ENCODE assay signal across 23 mouse cellular contexts in genomic region chr15:99553767-99554166, GRCm38 (mm10). TPM values are rescaled to one million over a fixed set of nuclear protein-coding genes. Genes with fewer than 3 reads are reported as not detected.
A peak's percentile ranks its signal among the peaks of the same experiment; 100 is the strongest.
DNase-seq lines count a peak whose midpoint lies in the region; ATAC-seq and TF ChIP-seq lines count a peak whose summit lies in the region.
"Had no signal": no experiment of that assay in that cellular context is flagged by ENCODE, and none has a peak within 500 bp of the region (broad histone marks: within the 10 kb centered on the region; RNA-seq: fewer than 3 reads in every experiment).

No protein-coding gene starts in this region.

- H3K27ac ChIP-seq in lung, postnatal 0 days (ENCODE audit: low read length): no peak overlapping the region
- H3K27ac ChIP-seq in limb, embryonic 15.5 days: peak overlapping the region; percentile 71
- H3K27ac ChIP-seq in liver, embryonic 12.5 days: no peak overlapping the region
- H3K27ac ChIP-seq: midbrain, embryonic 13.5 days; neural tube, embryonic 13.5 days had no signal

- 39% methylated on average over 6 of the region's 6 CpGs for WGBS in lung, postnatal 0 days
- WGBS in limb, embryonic 15.5 days: 13% methylated on average over 6 of the region's 6 CpGs
- WGBS in liver, embryonic 12.5 days (ENCODE audit: insufficient replicate concordance): 70% methylated on average over 6 of the region's 6 CpGs

- peak; percentile 48 for DNase-seq in lung, postnatal 0 days (ENCODE audit: low spot score)
- DNase-seq in lung, postnatal 36 days: no peak
- DNase-seq in adipocyte (ENCODE audit: low spot score): peak; percentile 59
- DNase-seq in MN1 (ENCODE audit: low spot score): no peak
- no peak for DNase-seq in yolk sac, embryonic 10.5 days (ENCODE audit: low spot score)
- DNase-seq: adrenal gland, adult 8-10 months; cerebellum, postnatal 10 days; forebrain, postnatal 0 days; heart, postnatal 10 days; kidney, adult 11 months; kidney, postnatal 10 days; lung, adult 2 months; spleen, adult 18-20 months; thymus, adult 18-20 months had no signal

- no peak overlapping the region for H3K9ac ChIP-seq in lung, postnatal 0 days (replicated peaks; ENCODE audit: low read depth)
- no peak overlapping the region for H3K9ac ChIP-seq in limb, embryonic 15.5 days
- H3K9ac ChIP-seq in liver, embryonic 12.5 days: no peak overlapping the region
- H3K9ac ChIP-seq: forebrain, postnatal 0 days; midbrain, embryonic 13.5 days; neural tube, embryonic 13.5 days had no signal

- H3K4me3 ChIP-seq in lung, postnatal 0 days (ENCODE audit: low read depth, low read length): no peak overlapping the region
- no peak overlapping the region for H3K4me3 ChIP-seq in limb, embryonic 15.5 days
- H3K4me3 ChIP-seq in liver, embryonic 12.5 days: no peak overlapping the region
- H3K4me3 ChIP-seq: erythroblast, embryonic 14.5 days; midbrain, embryonic 13.5 days; neural tube, embryonic 13.5 days had no signal

- no peaks in the 10 kb centered on the region for H3K36me3 ChIP-seq in lung, postnatal 0 days (ENCODE audit: insufficient read depth, low read length)
- H3K36me3 ChIP-seq in limb, embryonic 15.5 days: no peaks in the 10 kb centered on the region
- no peaks in the 10 kb centered on the region for H3K36me3 ChIP-seq in liver, embryonic 12.5 days
- H3K36me3 ChIP-seq: midbrain, embryonic 13.5 days; neural tube, embryonic 13.5 days had no signal

- H3K4me1 ChIP-seq in lung, postnatal 0 days (ENCODE audit: insufficient read depth, low read depth, low read length): no peaks in the 10 kb centered on the region
- H3K4me1 ChIP-seq in limb, embryonic 15.5 days: peaks cover 15% of the 10 kb centered on the region
- H3K4me1 ChIP-seq in liver, embryonic 12.5 days: no peaks in the 10 kb centered on the region
- H3K4me1 ChIP-seq: midbrain, embryonic 13.5 days; neural tube, embryonic 13.5 days had no signal

- H3K4me2 ChIP-seq in lung, postnatal 0 days (replicated peaks; ENCODE audit: low read depth, low read length): no peak overlapping the region
- H3K4me2 ChIP-seq in limb, embryonic 15.5 days: no peak overlapping the region
- no peak overlapping the region for H3K4me2 ChIP-seq in liver, embryonic 12.5 days
- H3K4me2 ChIP-seq: heart, embryonic 11.5 days; liver, embryonic 11.5 days; midbrain, embryonic 13.5 days; neural tube, embryonic 13.5 days had no signal

- TF ChIP-seq EP300 in lung, postnatal 0 days (IDR thresholded peaks at IDR 0.05): no peak

- no peaks in the 10 kb centered on the region for H3K27me3 ChIP-seq in lung, postnatal 0 days (replicated peaks; ENCODE audit: insufficient read depth, low read length)
- H3K27me3 ChIP-seq in limb, embryonic 15.5 days: no peaks in the 10 kb centered on the region
- H3K27me3 ChIP-seq in liver, embryonic 12.5 days (replicated peaks): peaks cover 13% of the 10 kb centered on the region
- H3K27me3 ChIP-seq: neural tube, embryonic 13.5 days had no signal

- ATAC-seq in lung, postnatal 0 days: peak; percentile 46; the same call in 1 of the 2 replicates
- ATAC-seq in limb, embryonic 15.5 days (ENCODE audit: insufficient number of reproducible peaks, low FRiP score, low TSS enrichment, low read depth): peak; percentile 74
- ATAC-seq in liver, embryonic 12.5 days: no peak
- ATAC-seq: CD4-positive, CD25-positive, alpha-beta regulatory T cell, adult 4 months; forebrain, postnatal 0 days; midbrain, embryonic 13.5 days had no signal

- 0 out of 2 replicates have a peak, but pooled peaks have one; percentile 11 for TF ChIP-seq CTCF in lung, postnatal 0 days (IDR thresholded peaks at IDR 0.05)

- no peaks in the 10 kb centered on the region for H3K9me3 ChIP-seq in lung, postnatal 0 days (ENCODE audit: low read length)
- H3K9me3 ChIP-seq in limb, embryonic 15.5 days: no peaks in the 10 kb centered on the region
- H3K9me3 ChIP-seq in liver, embryonic 12.5 days (replicated peaks): no peaks in the 10 kb centered on the region
- H3K9me3 ChIP-seq: midbrain, embryonic 13.5 days; neural tube, embryonic 13.5 days had no signal

RNA-seq across cellular contexts. Expression of gene Aqp2, which starts 25.1 kb away (rescaled TPM):
- not detected in 2 replicates for polyA plus RNA-seq in lung, postnatal 0 days (2015; fragmentation: Nextera tagmentation; extraction: Ambion mirVana)
- polyA plus RNA-seq in limb, embryonic 15.5 days (2015; fragmentation: Nextera tagmentation; extraction: Ambion mirVana): not detected in 2 replicates
- not detected in 2 replicates for polyA plus RNA-seq in liver, embryonic 12.5 days (2016; fragmentation: Nextera tagmentation; extraction: Ambion mirVana)
- polyA plus RNA-seq: CD4-positive, CD25-positive, alpha-beta regulatory T cell, adult 4 months; erythroblast, embryonic 14.5 days; forebrain, postnatal 0 days; heart, embryonic 11.5 days; hindbrain, embryonic 11.5 days; liver, embryonic 11.5 days; midbrain, embryonic 13.5 days; neural tube, embryonic 13.5 days had no signal

RNA-seq across cellular contexts. Expression of gene Faim2, which starts 25.8 kb away (rescaled TPM):
- polyA plus RNA-seq in lung, postnatal 0 days (2015; fragmentation: Nextera tagmentation; extraction: Ambion mirVana): 0.81 and 0.95 TPM in 2 replicates
- polyA plus RNA-seq in limb, embryonic 15.5 days (2015; fragmentation: Nextera tagmentation; extraction: Ambion mirVana): 0.17 and 0.25 TPM in 2 replicates
- 0.08 and 0.23 TPM in 2 replicates for polyA plus RNA-seq in liver, embryonic 12.5 days (2016; fragmentation: Nextera tagmentation; extraction: Ambion mirVana)
- polyA plus RNA-seq: erythroblast, embryonic 14.5 days had no signal

RNA-seq across cellular contexts. Expression of gene Aqp5, which starts 36.8 kb away (rescaled TPM):
- polyA plus RNA-seq in lung, postnatal 0 days (2015; fragmentation: Nextera tagmentation; extraction: Ambion mirVana): 551 and 593 TPM in 2 replicates
- polyA plus RNA-seq in limb, embryonic 15.5 days (2015; fragmentation: Nextera tagmentation; extraction: Ambion mirVana): 0.12 TPM in 1 of 2 replicates, not detected in the other
- 0.41 and 1.2 TPM in 2 replicates for polyA plus RNA-seq in liver, embryonic 12.5 days (2016; fragmentation: Nextera tagmentation; extraction: Ambion mirVana)
- polyA plus RNA-seq: CD4-positive, CD25-positive, alpha-beta regulatory T cell, adult 4 months; erythroblast, embryonic 14.5 days had no signal

RNA-seq across cellular contexts. Expression of gene Aqp6, which starts 47.4 kb away (rescaled TPM):
- polyA plus RNA-seq in lung, postnatal 0 days (2015; fragmentation: Nextera tagmentation; extraction: Ambion mirVana): not detected in 2 replicates
- not detected in 2 replicates for polyA plus RNA-seq in limb, embryonic 15.5 days (2015; fragmentation: Nextera tagmentation; extraction: Ambion mirVana)
- not detected in 2 replicates for polyA plus RNA-seq in liver, embryonic 12.5 days (2016; fragmentation: Nextera tagmentation; extraction: Ambion mirVana)
- polyA plus RNA-seq: CD4-positive, CD25-positive, alpha-beta regulatory T cell, adult 4 months; erythroblast, embryonic 14.5 days; forebrain, postnatal 0 days; heart, embryonic 11.5 days; liver, embryonic 11.5 days; lung, adult 2 months had no signal

Comparison
In these comparisons a context has a peak if more than half of its experiments do, and no peak if none do; other contexts are left out.
1. DNase-seq: peak in lung, postnatal 0 days (single experiment) and adipocyte (single experiment); none in lung, postnatal 36 days (single experiment), MN1 (single experiment) and yolk sac, embryonic 10.5 days (single experiment).
2. RNA of gene Aqp5, which starts 36.8 kb away (polyA plus RNA-seq): 551 to 593 TPM in lung, postnatal 0 days; 0.41 to 1.2 TPM in liver, embryonic 12.5 days and 0.12 TPM in limb, embryonic 15.5 days; every median in the first group is over 100 times any median in the second.